Mouse (Mus musculus) urinary bladder, postnatal 10 days (tissue): Measurements from ENCODE around the gene Ccdc146.

Source experiments
- DNase-seq: peaks from one replicate; pipeline ENCODE4 v3.0.0; 2022; ENCODE audit warnings: low spot score

The Ccdc146 gene

DNA sequence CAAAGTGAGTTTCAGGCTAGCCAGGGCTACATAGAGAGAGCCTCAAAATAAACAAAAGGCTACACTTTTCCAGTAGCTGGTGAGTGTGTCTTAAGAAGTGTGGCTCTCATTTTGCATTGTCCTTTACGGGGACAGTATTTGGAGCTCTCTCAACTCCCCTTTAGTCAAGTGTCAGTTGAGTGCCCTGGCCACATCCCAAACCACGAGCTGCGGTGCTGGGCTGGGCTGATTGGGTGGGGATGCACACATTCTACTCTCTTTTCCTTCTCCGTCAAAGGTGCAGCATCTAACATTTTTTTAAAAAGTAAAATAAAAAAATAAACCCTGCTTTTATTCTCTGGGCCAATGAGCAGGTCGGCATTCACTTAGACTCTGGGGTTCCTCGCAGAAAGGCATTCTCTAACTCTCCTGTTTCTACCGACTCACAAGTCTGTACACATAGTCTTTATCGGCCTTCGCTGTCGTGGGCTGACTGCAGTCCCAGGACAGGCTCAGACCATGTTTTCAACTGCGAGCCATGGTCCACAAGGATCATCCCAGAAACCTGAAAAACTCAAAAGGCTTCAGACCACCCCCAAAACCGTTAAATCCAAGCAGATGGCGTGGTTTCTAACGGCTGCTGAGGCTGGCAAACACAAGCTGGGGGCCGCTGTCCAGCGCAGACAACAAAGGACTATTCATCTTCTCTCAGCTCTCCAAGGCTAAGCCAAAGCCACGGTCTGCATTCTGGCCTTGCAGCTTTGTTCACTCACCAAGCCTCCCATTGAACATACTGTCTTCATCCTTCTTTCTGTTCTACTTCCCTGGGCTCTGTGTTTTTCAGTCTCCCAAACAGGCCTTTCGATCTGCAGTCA is 161.0 kb downstream of the Ccdc146 start:
- DNase-seq = no peak

DNA sequence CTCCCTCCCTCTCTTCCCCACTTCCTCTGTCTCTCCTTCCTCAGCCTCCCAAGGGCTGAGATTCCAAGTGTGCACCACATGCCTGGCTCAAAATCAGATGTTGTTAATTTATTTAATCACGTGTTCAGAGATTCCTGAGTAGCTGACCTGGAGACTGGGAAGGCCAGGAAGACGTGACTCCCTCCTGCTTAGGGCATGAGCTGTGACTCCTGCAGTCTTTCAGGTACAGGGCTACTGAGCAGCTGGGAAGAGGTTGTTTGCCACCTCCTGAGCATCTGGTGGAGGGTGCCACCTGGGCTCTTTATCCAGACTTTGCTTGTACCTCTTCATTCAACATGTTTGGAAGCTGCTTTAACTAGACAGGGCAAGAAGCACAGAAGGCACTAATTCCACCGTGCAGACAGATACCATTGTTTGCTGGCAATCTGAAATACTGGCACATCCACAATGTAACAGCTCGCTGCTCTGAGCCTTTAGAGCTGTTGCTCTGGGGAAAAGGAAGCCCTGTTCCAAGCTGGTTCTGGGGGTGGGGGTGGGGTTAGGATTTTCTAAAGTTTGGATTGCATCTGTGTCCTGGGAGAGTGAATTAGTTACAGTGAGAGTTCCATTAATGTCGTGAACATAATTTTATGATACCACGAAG is 163.2 kb downstream of the Ccdc146 start:
- DNase-seq = no peak

DNA sequence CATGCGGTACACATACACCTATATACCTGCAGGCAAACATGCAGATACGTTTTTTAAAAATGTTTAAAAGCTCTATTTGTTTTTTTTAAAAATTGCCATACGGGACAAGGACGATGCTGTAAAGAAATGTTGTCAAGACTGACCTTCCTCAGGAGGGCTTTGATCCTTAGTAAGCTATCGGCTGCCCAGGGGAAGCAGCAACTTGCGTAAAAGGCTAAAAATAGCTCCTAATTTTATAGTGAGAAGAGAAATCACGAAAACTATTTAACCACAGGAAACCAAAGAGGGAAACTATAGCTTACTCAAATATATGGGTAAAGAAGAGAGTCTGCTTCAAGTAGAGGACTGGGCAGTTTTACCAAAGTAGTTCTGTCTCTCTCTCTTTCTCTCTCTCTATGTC is 163.7 kb downstream of the Ccdc146 start:
- no peak for DNase-seq

DNA sequence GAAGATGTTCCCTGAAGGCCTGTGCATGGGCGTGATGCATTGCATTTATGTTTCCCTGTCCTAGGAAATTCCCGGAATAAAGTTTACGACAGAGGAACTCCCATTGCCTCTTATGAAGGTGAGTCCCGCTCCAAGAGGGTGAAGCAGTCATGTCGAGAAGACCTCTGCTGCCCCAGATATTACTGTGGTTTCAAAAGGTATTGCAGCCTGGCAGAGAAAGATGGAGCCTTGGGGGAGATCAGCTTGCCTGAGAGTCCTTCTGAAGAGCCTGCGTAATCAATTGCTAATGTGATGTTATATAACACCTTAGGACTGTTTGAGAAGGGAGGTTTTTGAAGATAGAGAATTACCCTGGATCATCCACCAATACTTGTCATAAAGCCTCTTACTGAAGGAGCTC is 166.7 kb downstream of the Ccdc146 start:
- DNase-seq = no peak

DNA sequence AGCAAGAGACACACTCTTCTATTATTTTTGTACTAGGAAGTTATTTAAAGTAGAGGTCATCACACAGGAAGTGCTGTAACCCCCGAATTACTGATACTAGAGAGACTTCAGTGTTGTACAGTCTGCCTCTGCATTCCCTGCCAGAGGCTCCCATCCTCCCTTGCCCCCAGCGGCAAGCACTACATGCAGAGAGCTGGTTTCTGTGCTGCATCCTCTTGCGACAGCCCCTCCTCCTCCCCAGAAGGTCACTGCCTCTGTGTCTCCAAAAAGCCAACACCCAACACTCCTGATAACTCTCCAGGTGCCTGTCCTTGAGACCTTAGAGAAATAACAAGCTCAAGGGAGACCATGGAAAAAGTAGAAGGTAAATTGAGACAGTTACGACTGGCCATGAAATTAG is 167.4 kb downstream of the Ccdc146 start:
- DNase-seq = no peak

DNA sequence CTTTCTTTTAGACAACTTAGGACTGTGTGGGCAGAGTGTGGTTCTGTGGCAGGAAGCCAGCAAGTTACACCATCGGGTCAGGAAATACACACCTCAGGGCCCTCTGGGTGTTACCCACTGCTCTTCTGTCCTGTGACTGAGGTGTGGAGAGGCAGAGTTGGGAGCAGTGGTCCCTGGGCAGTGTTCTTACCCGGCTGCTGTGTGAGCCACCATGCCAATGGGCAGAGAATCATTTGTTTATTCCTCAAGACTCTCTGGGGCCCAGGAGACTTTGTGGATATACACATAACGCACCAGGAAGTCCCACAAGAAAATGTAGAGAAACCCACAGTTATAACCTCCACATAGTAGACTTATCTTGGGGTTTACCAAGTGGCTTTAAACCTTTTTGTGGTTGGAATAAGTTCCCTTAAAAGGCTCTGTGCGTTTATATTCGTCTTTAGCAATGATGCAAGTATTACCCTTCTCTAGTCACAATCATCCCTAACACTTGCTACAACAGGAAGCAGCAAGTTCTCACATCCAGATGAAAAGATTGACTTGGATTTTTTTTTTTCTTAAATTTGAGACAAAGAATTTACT is 168.8 kb downstream of the Ccdc146 start:
- no peak for DNase-seq

DNA sequence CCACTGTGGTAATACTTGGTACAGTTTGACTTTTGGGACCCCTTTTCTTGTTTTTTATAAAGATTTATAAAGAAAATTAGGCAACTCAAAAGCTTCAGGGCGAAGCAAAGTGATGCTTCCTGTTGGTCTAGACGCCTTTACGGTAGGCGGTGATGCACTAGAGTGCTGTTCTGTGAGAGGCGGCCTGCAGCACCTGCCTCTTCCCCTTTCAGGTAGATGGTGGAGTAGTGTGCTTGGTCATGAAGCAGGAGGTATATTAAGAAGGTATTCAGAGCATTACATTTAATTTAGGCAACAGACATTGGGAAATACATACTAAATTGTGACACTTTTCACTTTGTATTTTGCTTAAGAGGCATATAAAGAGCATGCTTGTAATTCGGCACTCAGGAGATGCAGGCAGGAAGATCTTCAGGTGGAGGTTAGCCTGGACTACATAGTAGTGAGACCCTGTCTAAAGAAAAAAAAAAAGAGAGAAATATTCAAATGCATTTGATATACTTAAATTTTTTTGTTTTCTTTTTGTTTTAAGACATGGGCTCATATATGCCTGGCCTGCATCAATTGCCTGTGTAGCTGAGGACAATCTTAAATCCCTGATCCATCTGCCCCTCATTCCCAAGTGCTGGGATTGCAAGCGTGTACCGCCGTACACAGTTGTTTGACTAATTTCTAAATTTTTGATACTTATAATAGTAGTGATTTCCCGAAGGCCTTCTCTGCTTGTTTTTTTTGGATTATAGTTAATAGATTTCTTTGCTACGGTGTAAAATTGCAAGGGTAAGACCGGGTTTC is 169.5 kb downstream of the Ccdc146 start:
- no peak for DNase-seq

DNA sequence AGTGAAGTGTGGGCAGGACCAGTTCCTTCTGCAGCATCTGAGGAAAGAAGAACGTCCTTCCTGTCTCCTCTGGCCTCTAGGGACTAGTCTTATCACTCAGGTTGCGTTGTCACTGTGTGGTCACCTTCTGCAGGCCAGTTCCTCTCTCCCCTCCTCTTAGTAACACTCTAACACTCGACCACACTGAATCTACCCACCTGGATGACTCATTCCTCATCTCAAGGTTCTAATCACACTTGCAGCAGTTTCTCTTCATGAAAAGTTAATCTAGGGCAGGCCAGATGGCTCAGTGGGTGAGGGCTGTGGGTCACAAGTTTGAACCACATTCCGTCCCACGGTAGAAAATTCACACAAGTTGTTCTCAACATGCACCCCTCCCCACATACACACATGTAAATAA is 175.6 kb downstream of the Ccdc146 start:
- DNase-seq = no peak

DNA sequence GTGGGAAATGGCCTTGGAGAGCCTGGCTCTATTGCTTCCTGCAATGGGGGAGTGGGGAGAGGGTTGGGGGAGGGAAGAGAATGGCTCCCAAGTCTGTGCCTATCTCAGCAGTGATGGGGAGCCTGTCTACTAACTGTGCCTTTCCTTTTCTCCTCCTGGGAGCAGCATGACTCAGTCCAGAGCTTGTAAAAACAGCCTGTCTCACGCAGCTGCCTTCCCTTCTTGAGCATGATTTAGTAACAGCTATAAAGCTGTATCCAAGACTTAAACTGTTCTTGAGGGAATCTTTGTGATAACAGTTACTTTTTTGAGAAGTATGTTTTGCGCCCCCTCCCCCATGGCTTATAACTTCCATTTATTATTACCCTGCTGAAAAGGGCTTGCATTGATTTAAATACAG is 176.6 kb downstream of the Ccdc146 start:
- DNase-seq = no peak

DNA sequence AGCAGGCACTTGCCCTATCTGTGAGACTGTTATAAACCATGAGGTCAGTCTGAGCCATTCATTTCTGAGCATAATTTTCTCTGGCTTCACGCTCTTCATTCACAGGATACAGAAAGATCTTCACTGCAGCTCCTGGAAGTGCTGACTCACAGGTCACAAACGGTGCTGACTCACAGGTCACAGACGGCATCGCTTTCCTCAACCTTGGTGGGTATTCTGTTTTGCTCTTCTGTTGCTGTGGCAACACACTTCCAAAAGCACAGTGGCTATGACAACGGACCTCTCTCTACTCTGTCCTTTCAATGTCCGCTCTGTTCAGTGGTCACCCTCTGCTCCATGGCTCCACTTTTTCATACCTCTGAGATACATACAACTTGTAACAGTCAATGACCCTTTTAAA is 177.7 kb downstream of the Ccdc146 start:
- no peak for DNase-seq

DNA sequence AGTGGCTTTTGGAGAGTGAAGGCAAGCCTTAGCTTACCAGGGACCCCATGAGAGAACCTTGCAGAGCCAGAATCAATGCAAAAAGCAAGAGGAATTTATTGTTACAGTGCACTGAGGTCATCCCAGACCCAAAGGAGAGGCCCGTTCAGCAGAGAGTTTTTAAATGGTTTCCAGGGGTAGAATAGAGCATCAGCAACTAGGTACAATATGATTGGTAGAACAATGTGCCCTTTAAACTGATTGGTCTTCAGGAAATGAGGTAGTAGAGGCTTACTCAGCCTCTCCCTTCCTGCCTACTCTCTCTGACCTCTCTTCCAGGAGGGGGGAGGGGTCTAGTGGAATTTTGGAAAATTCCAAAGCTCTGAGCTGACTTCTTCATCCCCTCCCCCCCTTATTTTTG is 179.2 kb downstream of the Ccdc146 start:
- no peak for DNase-seq

DNA sequence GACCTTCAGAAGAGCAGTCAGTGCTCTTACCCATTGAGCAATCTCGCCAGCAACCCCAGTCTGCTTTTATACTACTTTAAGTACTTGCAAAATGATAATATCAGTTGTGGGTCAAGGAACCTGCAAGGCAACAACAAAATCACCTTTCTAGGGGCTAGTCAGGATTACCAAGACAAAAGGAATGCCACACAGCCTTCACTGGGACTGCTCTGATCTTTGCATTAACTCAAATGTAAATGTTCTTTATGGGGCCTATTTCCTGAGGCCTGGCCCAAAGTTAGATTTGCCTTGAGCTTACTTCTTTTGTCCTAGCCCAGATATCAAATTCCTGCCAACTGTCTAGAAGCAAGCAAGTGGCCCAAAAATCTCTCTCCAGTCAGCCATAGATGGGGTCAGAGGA is 179.9 kb downstream of the Ccdc146 start:
- no peak for DNase-seq
